Mouse (Mus musculus) stomach, embryonic 15.5 days (tissue): ENCODE results near the gene Gm20388. TPM values are rescaled to one million over a fixed set of nuclear protein-coding genes. Genes with fewer than 3 reads are reported as not detected.

Source experiments
- ATAC-seq: fragments of 200-750 bp; cut with Nextera tagmentation; 2 replicates; pipeline ENCODE4 v1.8.0; 2017; ENCODE audit warnings: low read depth, moderate number of reproducible peaks, moderate TSS enrichment; ENCODE audit not compliant: insufficient read depth, low FRiP score
- H3K27ac ChIP-seq: fragments of 300-500 bp; sonication (generic); 2 replicates; pipeline ENCODE4 v1.5.1; 2015; ENCODE audit warnings: mild to moderate bottlenecking, inconsistent platforms
- H3K27me3 ChIP-seq: fragments of 300-500 bp; sonication (generic); replicated peaks from 2 replicates; pipeline ENCODE4 v1.6.1; 2015; ENCODE audit warnings: inconsistent platforms
- H3K36me3 ChIP-seq: fragments of 300-500 bp; sonication (generic); 2 replicates; pipeline ENCODE4 v1.6.1; 2015; ENCODE audit warnings: inconsistent platforms
- H3K4me1 ChIP-seq: fragments of 300-500 bp; sonication (generic); 2 replicates; pipeline ENCODE4 v1.6.1; 2015; ENCODE audit warnings: inconsistent platforms
- H3K4me2 ChIP-seq: fragments of 300-500 bp; sonication (generic); 2 replicates; pipeline ENCODE4 v1.6.1; 2015; ENCODE audit warnings: mild to moderate bottlenecking, inconsistent platforms
- H3K4me3 ChIP-seq: fragments of 300-500 bp; sonication (generic); replicated peaks from 2 replicates; pipeline ENCODE4 v1.5.1; 2015; ENCODE audit warnings: inconsistent platforms
- H3K9ac ChIP-seq: fragments of 300-500 bp; sonication (generic); 2 replicates; pipeline ENCODE4 v1.6.1; 2015; ENCODE audit warnings: inconsistent platforms
- H3K9me3 ChIP-seq: fragments of 300-500 bp; sonication (generic); 2 replicates; pipeline ENCODE4 v1.6.1; 2016; ENCODE audit warnings: inconsistent platforms
- WGBS: fragments of 180-500 bp; shearing (Covaris S2); methylation state at CpG from one replicate; pipeline ENCODE4 v1.1.7; 2015; 5-methylcytosine and 5-hydroxymethylcytosine counted together
- polyA plus RNA-seq: library from polyadenylated mRNA; unstranded; fragments of >200 nt; fragmentation: Nextera tagmentation; extraction: Ambion mirVana; gene quantifications from 2 replicates; pipeline ENCODE4 v1.2.1, GENCODE M21; 2015

Gene Gm20388
- polyA plus RNA-seq, 1 experiment from 2014 or later, result not detected

GRCm38 (mm10) chr8:122047206-122047870 is 2136.7 kb downstream of the Gm20388 start:
- H3K4me1 ChIP-seq, result peaks cover 7% of the 10 kb centered on the region; the same call in 1 of the 2 replicates
- no peak overlapping the region for H3K4me2 ChIP-seq
- H3K27ac ChIP-seq, result no peak overlapping the region
- no peak overlapping the region for H3K4me3 ChIP-seq
- no peaks in the 10 kb centered on the region for H3K36me3 ChIP-seq
- no peak for ATAC-seq
- no peaks in the 10 kb centered on the region for H3K27me3 ChIP-seq
- H3K9me3 ChIP-seq, result no peaks in the 10 kb centered on the region
- 60% methylated on average over 15 of the region's 15 CpGs for WGBS
- H3K9ac ChIP-seq, result no peak overlapping the region

DNA sequence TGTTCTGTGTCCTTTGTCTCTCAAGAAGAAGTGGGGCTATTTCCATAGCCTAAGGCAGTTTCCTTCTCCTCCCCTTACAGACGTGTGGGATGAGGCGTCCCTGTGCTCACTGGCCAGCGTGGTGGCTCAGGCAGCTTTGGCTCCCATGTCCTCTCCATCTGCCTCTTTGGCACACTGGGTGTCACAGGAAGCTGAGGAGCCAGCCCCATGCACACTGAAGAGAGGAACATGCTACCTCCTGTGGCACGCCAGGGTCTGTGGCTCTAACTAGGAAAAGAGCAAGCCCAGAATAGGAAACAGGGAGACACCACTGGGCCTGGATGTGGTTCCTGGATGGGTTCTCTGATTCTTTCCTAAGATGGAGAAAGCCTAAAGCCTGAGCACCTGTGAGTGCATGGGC is 2138.6 kb downstream of the Gm20388 start:
- Histone ChIP-seq H3K9ac (no peak overlapping the region), H3K27ac (no peak overlapping the region), H3K4me1 (peaks cover 3% of the 10 kb centered on the region; the same call in 1 of the 2 replicates), H3K4me2 (no peak overlapping the region), H3K4me3 (no peak overlapping the region), H3K36me3 (no peaks in the 10 kb centered on the region), H3K27me3 (no peaks in the 10 kb centered on the region), H3K9me3 (no peaks in the 10 kb centered on the region)
- ATAC-seq, result no peak
- 90% methylated on average over 4 of the region's 4 CpGs for WGBS

GRCm38 (mm10) chr8:122049923-122050322 is 2139.3 kb downstream of the Gm20388 start:
- 83% methylated on average over 2 of the region's 2 CpGs for WGBS
- peaks cover 7% of the 10 kb centered on the region; the same call in 1 of the 2 replicates for H3K4me1 ChIP-seq
- no peak overlapping the region for H3K4me3 ChIP-seq
- no peak overlapping the region for H3K9ac ChIP-seq
- no peak for ATAC-seq
- H3K36me3 ChIP-seq, result no peaks in the 10 kb centered on the region
- H3K27me3 ChIP-seq, result no peaks in the 10 kb centered on the region
- H3K4me2 ChIP-seq, result no peak overlapping the region
- no peak overlapping the region for H3K27ac ChIP-seq
- no peaks in the 10 kb centered on the region for H3K9me3 ChIP-seq

DNA sequence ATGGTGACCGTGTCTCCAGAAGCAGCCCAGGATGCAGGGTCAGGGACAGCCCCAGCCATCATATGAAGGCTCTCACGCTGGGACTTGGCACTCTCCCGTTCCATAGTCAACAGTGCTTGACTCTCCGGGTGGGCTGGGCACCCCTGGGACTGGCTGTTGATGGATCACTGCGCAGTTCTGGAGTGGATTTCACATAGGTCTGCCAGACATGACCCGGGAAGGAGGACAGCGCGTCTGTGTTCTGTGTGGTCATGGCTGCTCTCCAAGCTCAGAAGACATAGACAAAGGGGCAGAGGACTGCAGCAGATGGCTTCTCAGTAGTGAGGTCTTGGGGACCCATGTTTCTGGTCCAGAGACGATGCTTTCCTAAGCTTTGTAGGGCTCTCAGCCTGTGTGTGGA is 2140.0 kb downstream of the Gm20388 start:
- H3K9me3 ChIP-seq, result no peaks in the 10 kb centered on the region

DNA sequence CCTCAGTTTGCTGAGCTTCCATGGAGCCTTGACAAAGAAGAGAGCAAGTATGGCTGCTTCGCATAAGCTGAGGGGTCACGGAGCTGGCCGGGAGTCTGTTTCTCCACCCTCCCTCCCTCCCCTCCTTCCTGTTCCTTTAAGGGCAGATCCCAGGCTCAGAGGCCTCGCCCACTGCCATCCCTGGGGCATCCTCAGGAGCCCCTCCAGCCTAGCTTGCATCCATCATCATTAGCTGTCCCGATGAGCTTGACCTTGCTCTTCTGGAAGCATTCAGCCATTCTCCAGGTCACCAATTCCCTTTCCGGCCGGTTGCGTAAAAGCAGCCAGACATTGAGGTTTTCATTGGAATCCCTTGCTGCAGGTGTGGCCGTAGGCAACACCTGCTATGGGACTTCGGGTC is 2144.7 kb downstream of the Gm20388 start:
- no peak overlapping the region for H3K9ac ChIP-seq
- no peak overlapping the region for H3K27ac ChIP-seq
- no peaks in the 10 kb centered on the region for H3K9me3 ChIP-seq
- H3K4me3 ChIP-seq, result no peak overlapping the region
- no peak for ATAC-seq
- H3K27me3 ChIP-seq, result no peaks in the 10 kb centered on the region
- H3K4me1 ChIP-seq, result peaks cover 15% of the 10 kb centered on the region
- H3K4me2 ChIP-seq, result no peak overlapping the region
- no peaks in the 10 kb centered on the region for H3K36me3 ChIP-seq
- WGBS, result 40% methylated on average over 10 of the region's 10 CpGs

More for the DNA sequence above, 2140.0 kb downstream of the Gm20388 start:
- Histone ChIP-seq H3K4me2 (no peak overlapping the region), H3K4me1 (peaks cover 10% of the 10 kb centered on the region; the same call in 1 of the 2 replicates), H3K36me3 (no peaks in the 10 kb centered on the region), H3K27me3 (no peaks in the 10 kb centered on the region), H3K27ac (no peak overlapping the region), H3K4me3 (no peak overlapping the region), H3K9ac (no peak overlapping the region)
- WGBS, result 84% methylated on average over 9 of the region's 9 CpGs
- ATAC-seq, result no peak

DNA sequence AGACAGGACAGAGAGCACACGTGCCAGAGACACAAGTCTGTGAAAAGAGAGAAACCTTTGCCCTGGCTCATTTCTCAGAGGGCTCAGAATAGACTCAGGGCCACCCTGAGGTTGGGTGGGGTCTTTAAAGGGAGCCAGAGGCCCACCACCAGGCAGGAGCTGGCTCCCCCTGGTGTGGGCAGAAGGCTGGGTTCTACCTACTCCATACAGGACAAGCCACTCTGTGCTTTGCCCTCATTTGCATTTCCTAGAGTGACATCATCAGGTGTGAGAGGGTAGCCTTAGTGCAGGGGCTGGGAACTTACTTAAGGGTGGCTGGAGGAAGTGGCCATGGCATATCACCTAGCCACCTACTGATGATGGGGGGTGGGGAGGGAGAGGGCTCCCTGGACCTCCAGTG is 2145.5 kb downstream of the Gm20388 start:
- Histone ChIP-seq H3K4me2 (no peak overlapping the region), H3K27me3 (no peaks in the 10 kb centered on the region), H3K27ac (0 out of 2 replicates have a peak overlapping the region, but pooled peaks have one; percentile 5), H3K4me3 (no peak overlapping the region), H3K36me3 (no peaks in the 10 kb centered on the region), H3K9ac (no peak overlapping the region), H3K4me1 (peaks cover 15% of the 10 kb centered on the region), H3K9me3 (no peaks in the 10 kb centered on the region)
- peak; percentile 32; the same call in 1 of the 2 replicates for ATAC-seq
- 12% methylated on average over 1 of the region's 1 CpGs for WGBS

DNA sequence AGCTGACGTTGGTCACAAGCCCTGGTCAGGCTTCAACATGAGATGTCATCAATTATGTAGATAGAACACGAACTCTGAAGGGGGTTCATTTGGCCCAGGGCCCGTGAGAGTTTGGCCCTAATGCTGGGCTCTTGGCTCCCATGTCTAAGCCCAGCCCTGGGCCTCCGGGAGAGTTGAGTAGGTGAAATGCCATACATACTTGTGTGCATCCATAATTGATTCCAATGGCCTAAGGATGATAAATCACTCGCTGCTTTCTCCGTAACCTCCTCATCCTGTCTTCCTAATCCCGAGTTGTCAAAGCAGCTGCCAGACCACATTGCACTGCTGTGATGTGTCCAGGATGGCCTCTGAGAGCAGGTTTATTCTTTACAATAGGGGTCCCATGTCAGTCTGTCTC is 2146.2 kb downstream of the Gm20388 start:
- H3K27ac ChIP-seq, result 0 out of 2 replicates have a peak overlapping the region, but pooled peaks have one; percentile 5
- 36% methylated on average over 7 of the region's 7 CpGs for WGBS
- H3K4me3 ChIP-seq, result no peak overlapping the region
- H3K4me2 ChIP-seq, result no peak overlapping the region
- H3K4me1 ChIP-seq, result peaks cover 15% of the 10 kb centered on the region
- ATAC-seq, result peak; percentile 11; the same call in 1 of the 2 replicates
- no peak overlapping the region for H3K9ac ChIP-seq
- no peaks in the 10 kb centered on the region for H3K9me3 ChIP-seq
- H3K36me3 ChIP-seq, result no peaks in the 10 kb centered on the region
- H3K27me3 ChIP-seq, result no peaks in the 10 kb centered on the region

DNA sequence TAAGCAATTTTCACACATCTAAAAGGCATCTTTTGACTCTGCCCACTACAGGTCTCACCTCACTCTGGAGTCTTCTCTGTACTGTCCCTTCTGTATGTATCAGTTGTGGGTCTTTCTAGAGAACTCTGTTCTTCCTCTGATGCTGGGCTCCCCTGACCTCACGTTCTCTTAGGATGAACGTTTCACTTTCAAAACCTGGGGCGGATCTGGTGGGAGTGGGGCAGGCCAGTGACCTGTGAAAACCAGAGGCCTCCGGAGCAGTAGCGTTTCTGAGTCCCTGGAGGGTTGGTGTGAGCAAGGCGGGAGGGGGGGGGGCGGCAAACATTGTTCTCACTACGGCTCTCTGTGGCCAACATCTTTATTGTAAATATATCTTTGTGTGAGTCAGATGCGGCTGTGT is 2147.9 kb downstream of the Gm20388 start:
- Histone ChIP-seq H3K27ac (no peak overlapping the region), H3K4me3 (no peak overlapping the region), H3K27me3 (no peaks in the 10 kb centered on the region), H3K9me3 (no peaks in the 10 kb centered on the region), H3K9ac (no peak overlapping the region), H3K4me2 (no peak overlapping the region), H3K36me3 (no peaks in the 10 kb centered on the region), H3K4me1 (peaks cover 15% of the 10 kb centered on the region)
- WGBS, result 62% methylated on average over 9 of the region's 9 CpGs
- ATAC-seq, result no peak

DNA sequence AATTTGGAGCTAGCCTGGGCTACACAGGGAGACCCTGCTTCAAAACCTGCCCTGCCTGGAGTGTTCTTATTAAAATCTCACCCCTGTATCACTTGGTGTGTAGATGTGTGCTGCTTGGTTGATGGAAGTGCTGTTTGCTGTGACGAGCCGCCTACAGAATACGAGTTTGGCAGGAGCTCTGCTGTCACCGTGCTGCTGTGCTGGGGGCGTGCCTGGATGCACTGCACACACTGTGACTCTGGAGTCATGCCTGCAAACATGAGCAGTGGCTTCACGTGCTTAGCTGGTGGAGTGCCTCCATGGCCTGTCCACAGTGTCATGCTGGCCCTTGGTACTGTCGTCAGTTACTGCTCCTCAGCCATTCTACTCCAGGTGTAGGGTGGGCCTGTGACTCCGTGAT is 2148.3 kb downstream of the Gm20388 start:
- Histone ChIP-seq H3K27me3 (no peaks in the 10 kb centered on the region), H3K4me1 (peaks cover 15% of the 10 kb centered on the region), H3K4me2 (no peak overlapping the region), H3K9me3 (no peaks in the 10 kb centered on the region), H3K9ac (no peak overlapping the region), H3K27ac (no peak overlapping the region), H3K36me3 (no peaks in the 10 kb centered on the region), H3K4me3 (no peak overlapping the region)
- WGBS, result 82% methylated on average over 8 of the region's 8 CpGs
- ATAC-seq, result no peak

GRCm38 (mm10) chr8:122062508-122063223 is 2152.0 kb downstream of the Gm20388 start:
- Histone ChIP-seq H3K27me3 (no peaks in the 10 kb centered on the region), H3K9ac (no peak overlapping the region), H3K4me3 (no peak overlapping the region), H3K4me1 (peaks cover 6% of the 10 kb centered on the region; the same call in 1 of the 2 replicates), H3K36me3 (no peaks in the 10 kb centered on the region), H3K27ac (no peak overlapping the region), H3K4me2 (no peak overlapping the region), H3K9me3 (no peaks in the 10 kb centered on the region)
- peak; percentile 57 for ATAC-seq
- WGBS, result 52% methylated on average over 12 of the region's 12 CpGs

GRCm38 (mm10) chr8:122064353-122064752 is 2153.7 kb downstream of the Gm20388 start:
- Histone ChIP-seq H3K4me1 (peaks cover 6% of the 10 kb centered on the region; the same call in 1 of the 2 replicates), H3K9me3 (no peaks in the 10 kb centered on the region), H3K4me3 (no peak overlapping the region), H3K36me3 (no peaks in the 10 kb centered on the region), H3K27me3 (no peaks in the 10 kb centered on the region), H3K4me2 (no peak overlapping the region), H3K9ac (no peak overlapping the region), H3K27ac (no peak overlapping the region)
- no peak for ATAC-seq
- WGBS, result 71% methylated on average over 7 of the region's 7 CpGs

DNA sequence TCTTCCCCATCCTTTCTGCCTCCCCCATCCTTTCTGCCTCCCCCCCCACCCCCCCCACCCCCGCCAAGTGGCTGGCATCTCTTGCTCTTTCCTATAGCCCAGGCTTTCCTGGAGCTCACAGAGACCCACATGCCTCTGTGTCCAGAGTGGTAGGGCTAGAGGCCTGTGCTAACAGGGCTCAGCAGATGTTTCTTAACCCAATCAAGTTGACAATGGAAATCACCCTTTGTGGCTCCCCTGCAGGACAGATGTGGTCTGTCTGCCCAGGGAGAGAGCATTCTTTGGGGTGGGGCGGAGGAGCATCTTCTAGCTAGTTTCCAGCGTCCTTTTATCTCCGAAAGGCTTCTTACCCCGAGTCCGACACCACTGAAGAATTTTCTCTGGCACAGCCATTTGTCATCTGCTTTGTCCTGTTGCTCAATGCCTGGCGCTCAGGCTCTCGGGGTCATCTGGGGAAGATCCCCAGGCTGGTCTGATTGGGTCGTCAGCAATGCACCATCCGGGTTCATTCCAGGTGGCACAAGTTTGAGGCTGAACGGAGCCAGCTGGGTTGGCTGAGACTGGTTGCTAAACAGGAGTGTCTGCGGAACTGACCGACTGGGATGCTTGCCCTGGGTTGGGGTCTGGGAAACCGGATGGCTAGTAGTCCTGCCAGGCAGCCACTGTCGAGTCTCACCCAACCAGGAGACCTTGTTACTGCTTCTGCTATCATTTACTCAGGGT is 2157.3 kb downstream of the Gm20388 start:
- WGBS, result 40% methylated on average over 15 of the region's 15 CpGs
- no peaks in the 10 kb centered on the region for H3K9me3 ChIP-seq
- H3K4me2 ChIP-seq, result no peak overlapping the region
- no peaks in the 10 kb centered on the region for H3K27me3 ChIP-seq
- ATAC-seq, result no peak
- no peak overlapping the region for H3K27ac ChIP-seq
- no peak overlapping the region for H3K9ac ChIP-seq
- H3K36me3 ChIP-seq, result no peaks in the 10 kb centered on the region
- H3K4me1 ChIP-seq, result peaks cover 6% of the 10 kb centered on the region; the same call in 1 of the 2 replicates
- no peak overlapping the region for H3K4me3 ChIP-seq
